Mouse (Mus musculus) midbrain, embryonic 14.5 days (tissue): ENCODE measurements around the gene Mesp1. TPM values are rescaled to one million over a fixed set of nuclear protein-coding genes. Genes with fewer than 3 reads are reported as not detected.
A peak's percentile ranks its signal among the peaks of the same experiment; 100 is the strongest.

Experiments used
- ATAC-seq: fragments of 200-750 bp; cut with Nextera tagmentation; 2 replicates; pipeline ENCODE4 v1.8.0; 2017; ENCODE audit warnings: moderate number of reproducible peaks, moderate library complexity; ENCODE audit not compliant: low FRiP score, low TSS enrichment
- DNase-seq: peaks from one replicate; pipeline ENCODE4 v3.0.0-alpha.2; 2015
- H3K27ac ChIP-seq: fragments of 300-500 bp; sonication (generic); replicated peaks from 2 replicates; pipeline ENCODE4 v1.5.1; 2014; ENCODE audit warnings: mild to moderate bottlenecking, low read depth, low read length, moderate library complexity
- H3K27me3 ChIP-seq: fragments of 300-500 bp; sonication (generic); 2 replicates; pipeline ENCODE4 v1.6.1; 2014; ENCODE audit warnings: low read length, control low read depth, mixed read lengths; ENCODE audit not compliant: control insufficient read depth, insufficient read depth
- H3K36me3 ChIP-seq: fragments of 300-500 bp; sonication (generic); 2 replicates; pipeline ENCODE4 v1.6.1; 2014; ENCODE audit warnings: low read length, control low read depth; ENCODE audit not compliant: control insufficient read depth, insufficient read depth
- H3K4me1 ChIP-seq: fragments of 300-500 bp; sonication (generic); 2 replicates; pipeline ENCODE4 v1.6.1; 2014; ENCODE audit warnings: mild to moderate bottlenecking, antibody characterized with exemption, low read length, control low read depth; ENCODE audit not compliant: control insufficient read depth, insufficient read depth
- H3K4me2 ChIP-seq: fragments of 300-500 bp; sonication (generic); 2 replicates; pipeline ENCODE4 v1.6.1; 2014; ENCODE audit warnings: mild to moderate bottlenecking, low read length, moderate library complexity
- H3K4me3 ChIP-seq: fragments of 300-500 bp; sonication (generic); replicated peaks from 2 replicates; pipeline ENCODE4 v1.5.1; 2014; ENCODE audit warnings: low read depth, low read length
- H3K9ac ChIP-seq: fragments of 300-500 bp; sonication (generic); replicated peaks from 2 replicates; pipeline ENCODE4 v1.6.1; 2014; ENCODE audit warnings: mild to moderate bottlenecking, low read length, moderate library complexity
- H3K9me3 ChIP-seq: fragments of 300-500 bp; sonication (generic); 2 replicates; pipeline ENCODE4 v1.6.1; 2016; ENCODE audit warnings: low read length, control low read depth, mixed read lengths; ENCODE audit not compliant: control insufficient read depth
- WGBS: fragments of 180-500 bp; shearing (Covaris S2); extraction: QIAGEN DNeasy Blood & Tissue Kit; methylation state at CpG from one replicate; pipeline ENCODE4 v1.1.7; 2014; 5-methylcytosine and 5-hydroxymethylcytosine counted together
- polyA plus RNA-seq: library from polyadenylated mRNA; unstranded; fragments of >200 nt; fragmentation: Nextera tagmentation; extraction: Ambion mirVana; gene quantifications from 2 replicates; pipeline ENCODE4 v1.2.1, GENCODE M21; 2014

Gene Mesp1
- polyA plus RNA-seq, 1 experiment from 2014 or later, result 0.33 TPM

DNA sequence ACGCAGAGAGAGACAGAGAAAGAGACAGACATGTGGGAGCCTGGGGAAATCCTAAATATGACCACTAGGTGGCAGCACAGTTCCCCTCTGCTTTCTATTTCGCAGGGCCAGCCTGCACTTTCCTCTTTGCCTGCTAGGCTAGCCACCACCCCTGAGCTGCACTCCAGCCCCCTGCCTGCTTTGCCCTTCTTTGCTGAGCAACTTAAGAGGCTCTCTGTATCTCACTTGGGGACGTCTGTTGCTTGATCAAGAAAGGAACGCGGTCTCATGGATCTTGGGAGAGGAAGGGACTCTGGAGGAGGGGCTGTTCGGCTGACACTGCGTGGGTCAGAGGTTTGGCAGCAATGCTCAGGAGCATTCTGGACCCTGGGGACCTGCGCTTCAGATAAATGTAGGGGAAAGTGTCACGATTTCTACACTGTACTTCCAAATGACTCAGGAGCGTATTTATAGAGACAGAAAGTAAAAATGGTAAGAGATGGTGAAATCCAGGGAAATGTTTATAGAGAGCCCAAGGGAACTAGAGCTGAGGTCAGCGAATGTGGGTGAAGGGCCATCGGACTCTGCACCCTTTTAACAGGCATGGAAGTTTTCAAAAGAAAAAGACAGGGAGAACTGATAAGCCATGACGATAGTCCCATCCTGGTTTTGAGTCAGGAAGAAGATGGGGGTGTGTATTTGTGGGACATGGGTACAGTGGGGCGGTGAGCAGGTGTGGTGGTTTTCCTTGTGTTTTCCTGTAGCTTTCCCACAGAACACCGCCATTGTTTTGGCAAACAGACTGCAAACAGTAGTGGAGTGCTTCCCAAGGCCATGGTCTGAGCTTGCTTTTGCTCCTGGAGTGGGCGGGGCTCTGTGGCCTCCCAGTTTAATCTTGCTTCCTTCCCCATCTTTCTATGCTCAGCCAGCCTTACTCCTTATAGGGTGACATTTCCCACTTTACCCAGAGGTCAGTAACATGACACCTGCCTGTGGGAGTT, 12.7 kb downstream of the Mesp1 start:
- 33% methylated on average over 16 of the region's 16 CpGs for WGBS
- H3K4me3 ChIP-seq, result no peak overlapping the region

DNA sequence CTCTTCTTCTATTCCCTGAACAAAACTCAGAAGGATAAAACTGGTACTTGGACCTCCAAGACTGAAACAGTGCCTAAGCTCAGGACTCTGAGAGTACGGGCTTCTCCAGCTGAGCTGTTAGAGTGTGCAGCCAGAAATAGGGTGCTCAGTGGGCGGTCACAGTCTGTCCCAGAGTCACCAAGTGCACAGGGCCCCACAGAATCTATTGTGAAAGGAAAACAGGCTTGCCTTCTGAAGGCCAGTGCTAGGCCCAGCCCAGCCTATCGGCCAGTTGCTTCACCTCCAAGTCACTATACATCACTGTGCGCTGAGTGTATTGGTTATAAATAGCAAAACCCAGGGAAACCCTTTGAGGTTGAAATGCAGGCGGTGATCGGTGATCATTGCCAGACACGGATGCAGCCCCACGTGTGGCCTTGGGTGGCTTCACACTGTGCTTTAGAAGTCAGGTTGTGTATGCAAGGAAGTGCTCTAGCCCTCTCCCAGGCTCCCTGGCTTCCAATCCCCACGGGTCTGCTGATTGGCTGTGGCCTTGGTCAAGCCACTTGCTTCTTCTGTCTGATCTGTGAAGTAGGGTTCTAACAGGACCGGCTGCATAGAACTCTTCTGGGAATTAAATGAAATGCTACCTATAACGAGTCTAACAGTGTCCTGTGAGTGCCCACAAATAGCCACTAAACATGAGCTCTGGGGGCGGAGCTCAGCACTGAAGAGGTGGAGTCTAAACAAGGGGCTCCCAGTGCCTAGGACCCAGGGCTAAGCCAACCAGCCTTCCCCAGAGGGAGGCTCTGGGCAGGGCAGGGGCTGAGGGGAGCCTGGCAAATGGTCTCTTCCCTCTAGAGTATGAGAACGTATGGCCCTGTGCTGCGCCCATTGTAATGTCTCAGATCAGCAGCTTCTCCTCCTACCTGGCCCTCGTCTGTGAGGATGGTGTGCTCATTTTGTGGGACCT, 21.8 kb downstream of the Mesp1 start:
- H3K27me3 ChIP-seq, result no peaks in the 10 kb centered on the region
- ATAC-seq (no peak), DNase-seq (no peak)
- WGBS, result 42% methylated on average over 15 of the region's 15 CpGs
- no peaks in the 10 kb centered on the region for H3K4me1 ChIP-seq
- no peak overlapping the region for H3K4me2 ChIP-seq
- H3K27ac ChIP-seq, result no peak overlapping the region
- no peaks in the 10 kb centered on the region for H3K9me3 ChIP-seq
- H3K36me3 ChIP-seq, result no peaks in the 10 kb centered on the region
- H3K9ac ChIP-seq, result no peak overlapping the region
- H3K4me3 ChIP-seq, result no peak overlapping the region

More for the DNA sequence above, 12.7 kb downstream of the Mesp1 start:
- no peaks in the 10 kb centered on the region for H3K4me1 ChIP-seq
- H3K9ac ChIP-seq, result no peak overlapping the region
- no peak overlapping the region for H3K27ac ChIP-seq
- 0 out of 2 replicates have a peak, but pooled peaks cover 2% of the 10 kb centered on the region for H3K9me3 ChIP-seq
- no peaks in the 10 kb centered on the region for H3K36me3 ChIP-seq
- no peaks in the 10 kb centered on the region for H3K27me3 ChIP-seq
- ATAC-seq, result no peak
- peak overlapping the region; percentile 29 for H3K4me2 ChIP-seq
- peak; percentile 88 for DNase-seq

DNA sequence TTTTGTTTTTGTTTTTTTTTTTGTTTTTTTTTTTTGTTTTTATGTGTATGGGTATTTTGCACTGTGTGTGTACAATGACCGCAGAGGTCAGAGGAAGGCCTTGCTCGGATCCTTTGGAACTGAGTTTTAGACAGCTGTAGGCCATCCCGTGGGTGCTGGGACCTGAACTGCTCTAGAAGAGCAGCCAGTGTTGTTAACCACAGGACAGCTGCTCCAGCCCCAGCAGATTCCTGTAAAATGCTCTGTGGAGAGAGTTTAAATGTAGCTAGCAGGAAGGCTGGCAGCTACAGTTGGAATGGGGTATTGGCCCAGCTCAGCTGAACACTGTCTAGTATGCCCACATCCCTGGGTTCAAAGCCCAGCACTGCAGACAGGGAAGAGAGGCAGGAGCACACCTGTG, 23.9 kb downstream of the Mesp1 start:
- Histone ChIP-seq H3K9ac (no peak overlapping the region), H3K4me3 (no peak overlapping the region), H3K27me3 (no peaks in the 10 kb centered on the region), H3K4me1 (no peaks in the 10 kb centered on the region), H3K9me3 (no peaks in the 10 kb centered on the region), H3K27ac (no peak overlapping the region), H3K4me2 (no peak overlapping the region), H3K36me3 (no peaks in the 10 kb centered on the region)
- ATAC-seq, result no peak
- no peak for DNase-seq
- 86% methylated on average over 3 of the region's 3 CpGs for WGBS

DNA sequence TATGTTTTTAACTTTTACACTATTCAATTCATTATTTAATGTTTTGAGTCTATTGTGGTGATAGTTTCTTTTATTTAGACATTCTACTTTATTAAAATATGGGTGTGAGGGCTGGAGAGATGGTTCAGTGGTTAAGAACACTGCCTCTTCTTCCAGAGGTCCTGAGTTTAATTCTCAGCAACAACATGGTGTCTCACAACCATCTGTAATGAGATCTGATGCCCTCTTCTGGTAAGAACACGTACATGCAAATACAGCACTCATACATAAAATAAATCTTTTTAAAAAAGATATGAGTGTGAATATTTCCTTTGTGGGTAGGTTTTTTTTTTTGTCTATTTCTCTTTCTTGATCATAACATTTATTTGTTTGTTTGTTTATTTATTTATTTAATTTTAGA, 27.6 kb downstream of the Mesp1 start:
- WGBS, result 39% methylated on average over 1 of the region's 1 CpGs
- no peaks in the 10 kb centered on the region for H3K27me3 ChIP-seq
- H3K9ac ChIP-seq, result no peak overlapping the region
- H3K9me3 ChIP-seq, result no peaks in the 10 kb centered on the region
- H3K4me1 ChIP-seq, result no peaks in the 10 kb centered on the region
- DNase-seq, result no peak
- no peaks in the 10 kb centered on the region for H3K36me3 ChIP-seq
- ATAC-seq, result no peak
- no peak overlapping the region for H3K4me3 ChIP-seq
- no peak overlapping the region for H3K4me2 ChIP-seq
- H3K27ac ChIP-seq, result no peak overlapping the region

DNA sequence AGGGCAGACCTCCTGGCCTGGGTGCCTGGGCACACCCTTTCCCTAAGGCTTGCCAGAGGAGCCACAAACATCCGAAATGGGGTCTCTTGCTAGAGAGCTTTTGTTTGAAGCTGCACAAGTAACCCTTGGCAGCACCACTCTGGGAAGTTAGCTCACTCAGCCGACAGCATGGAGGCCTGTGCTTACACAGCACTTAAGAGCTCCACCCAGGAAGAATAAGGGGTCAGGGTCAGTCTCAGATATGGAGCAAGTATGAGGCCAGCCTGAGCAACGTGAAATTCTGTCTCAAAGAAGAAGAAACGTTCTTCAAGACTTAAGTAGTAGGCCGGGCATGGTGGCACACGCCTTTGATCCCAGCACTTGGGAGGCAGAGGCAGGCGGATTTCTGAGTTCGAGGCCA, 31.5 kb downstream of the Mesp1 start:
- Histone ChIP-seq H3K36me3 (no peaks in the 10 kb centered on the region), H3K4me3 (no peak overlapping the region), H3K9me3 (no peaks in the 10 kb centered on the region), H3K4me2 (no peak overlapping the region), H3K9ac (no peak overlapping the region), H3K27me3 (no peaks in the 10 kb centered on the region), H3K27ac (no peak overlapping the region), H3K4me1 (no peaks in the 10 kb centered on the region)
- ATAC-seq, result no peak
- WGBS, result 82% methylated on average over 8 of the region's 8 CpGs
- DNase-seq, result no peak

DNA sequence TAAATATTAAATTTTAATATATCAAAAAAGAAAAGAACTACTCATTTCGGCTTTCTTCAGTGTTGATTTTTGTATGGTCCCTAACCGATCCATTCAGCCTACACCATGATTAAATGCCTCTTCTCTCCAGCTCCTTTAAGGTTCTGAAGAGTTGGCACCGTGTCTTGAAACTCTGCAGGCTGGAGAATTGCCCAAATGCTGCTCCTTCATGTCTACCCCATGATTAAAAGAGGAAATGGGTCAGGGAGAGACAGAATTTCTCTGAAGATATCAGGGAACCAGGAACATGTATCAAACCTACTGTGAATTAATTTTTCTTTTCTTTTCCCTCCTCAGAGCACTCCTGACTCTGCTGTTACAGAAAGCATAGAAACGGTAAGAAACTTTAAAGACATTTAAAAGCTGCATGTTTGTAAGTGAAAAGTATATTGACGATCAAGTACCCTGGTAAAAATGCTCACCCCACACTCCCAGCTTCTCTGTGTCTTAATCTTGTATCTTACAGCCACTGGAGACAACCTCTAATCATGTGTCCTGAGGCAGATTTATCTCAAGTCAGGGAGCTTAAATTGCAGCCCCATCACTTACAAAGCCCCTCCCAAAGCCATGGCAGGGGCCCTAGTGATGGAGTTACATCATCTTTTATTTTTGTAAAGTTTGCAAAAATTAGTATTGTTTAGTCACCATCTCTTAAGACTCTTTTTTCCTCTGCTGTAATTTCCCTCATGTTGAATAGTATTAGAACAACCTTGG, 32.3 kb downstream of the Mesp1 start:
- Histone ChIP-seq H3K27me3 (no peaks in the 10 kb centered on the region), H3K4me1 (no peaks in the 10 kb centered on the region), H3K9ac (no peak overlapping the region), H3K9me3 (no peaks in the 10 kb centered on the region), H3K4me3 (no peak overlapping the region), H3K27ac (no peak overlapping the region), H3K4me2 (no peak overlapping the region), H3K36me3 (no peaks in the 10 kb centered on the region)
- ATAC-seq (no peak), DNase-seq (no peak)
- 84% methylated on average over 5 of the region's 5 CpGs for WGBS

DNA sequence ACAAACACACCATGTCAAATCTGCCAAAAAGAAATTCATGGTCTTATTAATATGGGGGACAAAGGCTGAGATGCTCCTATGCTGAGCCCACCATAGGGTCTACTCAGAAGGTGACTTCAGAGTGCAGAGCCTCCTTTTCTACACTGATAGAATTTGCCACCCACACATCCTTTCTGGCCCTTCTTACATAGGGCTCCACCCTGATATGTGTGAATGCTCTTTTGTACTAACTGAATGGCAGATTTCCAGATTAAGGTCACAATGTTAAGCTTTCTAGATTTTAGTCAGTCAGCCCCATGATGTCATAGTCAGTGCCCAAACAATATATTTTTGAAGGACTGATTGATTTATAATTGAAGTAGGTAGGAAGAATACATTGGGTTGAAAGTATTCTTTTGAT, 33.8 kb downstream of the Mesp1 start:
- H3K4me2 ChIP-seq, result no peak overlapping the region
- DNase-seq, result no peak

DNA sequence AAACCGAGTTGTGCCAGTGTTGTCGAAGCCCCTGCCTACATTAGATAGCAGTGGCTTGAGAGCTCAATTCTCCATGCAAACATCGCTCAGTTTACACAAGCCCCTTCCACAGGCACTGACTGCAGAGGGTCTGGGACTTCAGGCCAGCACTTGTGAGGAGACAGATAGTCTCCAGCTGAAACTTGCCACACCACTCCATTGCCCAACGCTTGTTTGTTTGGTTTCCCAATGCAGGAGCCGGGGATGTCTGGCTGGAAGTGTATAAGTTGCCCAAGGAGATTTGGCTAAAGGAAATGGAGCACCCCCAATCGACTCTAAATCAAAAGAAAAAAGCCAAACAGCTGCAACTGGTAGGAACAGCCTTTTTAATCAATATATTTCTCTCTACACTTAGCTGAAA, 35.4 kb downstream of the Mesp1 start:
- ATAC-seq (no peak), DNase-seq (no peak)
- no peaks in the 10 kb centered on the region for H3K9me3 ChIP-seq
- no peak overlapping the region for H3K4me2 ChIP-seq
- no peaks in the 10 kb centered on the region for H3K27me3 ChIP-seq
- no peaks in the 10 kb centered on the region for H3K4me1 ChIP-seq
- H3K36me3 ChIP-seq, result no peaks in the 10 kb centered on the region
- 82% methylated on average over 6 of the region's 6 CpGs for WGBS
- no peak overlapping the region for H3K27ac ChIP-seq
- no peak overlapping the region for H3K4me3 ChIP-seq
- H3K9ac ChIP-seq, result no peak overlapping the region

More for the DNA sequence above, 33.8 kb downstream of the Mesp1 start:
- ATAC-seq, result no peak
- H3K4me1 ChIP-seq, result no peaks in the 10 kb centered on the region
- no peaks in the 10 kb centered on the region for H3K36me3 ChIP-seq
- no peak overlapping the region for H3K9ac ChIP-seq
- H3K27ac ChIP-seq, result no peak overlapping the region
- no peak overlapping the region for H3K4me3 ChIP-seq
- H3K9me3 ChIP-seq, result no peaks in the 10 kb centered on the region
- no peaks in the 10 kb centered on the region for H3K27me3 ChIP-seq
